Mouse (Mus musculus) MEL-GATA-1-ER (cell line): ENCODE data around the gene Ctc1.

Source experiments
- DNase-seq: peaks from one replicate; pipeline ENCODE4 v3.0.0-alpha.2; 2012; ENCODE audit warnings: low read depth; ENCODE audit errors: extremely low read depth

The Ctc1 gene

GRCm38 (mm10) chr11:69047592-69047991 is 31.9 kb downstream of the Ctc1 start:
- no peak for DNase-seq

GRCm38 (mm10) chr11:69048151-69048550 is 32.4 kb downstream of the Ctc1 start:
- no peak for DNase-seq

GRCm38 (mm10) chr11:69050748-69051147 is 35.0 kb downstream of the Ctc1 start:
- no peak for DNase-seq

GRCm38 (mm10) chr11:69051771-69052170 is 36.1 kb downstream of the Ctc1 start:
- DNase-seq = no peak

GRCm38 (mm10) chr11:69052824-69053421 is 37.2 kb downstream of the Ctc1 start:
- DNase-seq = no peak

GRCm38 (mm10) chr11:69053848-69054247 is 38.1 kb downstream of the Ctc1 start:
- no peak for DNase-seq

GRCm38 (mm10) chr11:69058265-69058664 is 42.6 kb downstream of the Ctc1 start:
- DNase-seq = no peak

- DNase-seq = no peak
Measured at GRCm38 (mm10) chr11:69058729-69059356, 43.1 kb downstream of the Ctc1 start.

- DNase-seq = peak; percentile 97
Measured at GRCm38 (mm10) chr11:69059357-69059974, 43.8 kb downstream of the Ctc1 start, which contains the start of gene Borcs6. Gene Borcs6, plus strand, starts transcription at chr11:69059717.

GRCm38 (mm10) chr11:69059975-69060411 is 44.3 kb downstream of the Ctc1 start:
- DNase-seq = peak; percentile 21

- DNase-seq = peak; percentile 71
Measured at GRCm38 (mm10) chr11:69060448-69061254, 44.9 kb downstream of the Ctc1 start.

- DNase-seq = peak; percentile 27
Measured at GRCm38 (mm10) chr11:69061255-69061912, 45.7 kb downstream of the Ctc1 start.

GRCm38 (mm10) chr11:69062194-69062760 is 46.6 kb downstream of the Ctc1 start:
- DNase-seq = no peak

GRCm38 (mm10) chr11:69062761-69063224 is 47.1 kb downstream of the Ctc1 start:
- DNase-seq = peak; percentile 91

GRCm38 (mm10) chr11:69063413-69064201 is 47.9 kb downstream of the Ctc1 start:
- DNase-seq = peak; percentile 69

GRCm38 (mm10) chr11:69064259-69065133 is 48.8 kb downstream of the Ctc1 start:
- DNase-seq = no peak

GRCm38 (mm10) chr11:69065394-69065925 is 49.7 kb downstream of the Ctc1 start:
- no peak for DNase-seq

GRCm38 (mm10) chr11:69066163-69066861 is 50.6 kb downstream of the Ctc1 start:
- no peak for DNase-seq
